Mouse (Mus musculus) cerebellum, postnatal 10 days (tissue): ENCODE data around the gene Bst1.
A peak's percentile ranks its signal among the peaks of the same experiment; 100 is the strongest.

Source experiments
- DNase-seq, 2 experiments: peaks; one replicate each; pipeline ENCODE4 v3.0.0; 2021; ENCODE audit warnings: mixed read lengths in 2 of 2

Bst1 gene

DNA sequence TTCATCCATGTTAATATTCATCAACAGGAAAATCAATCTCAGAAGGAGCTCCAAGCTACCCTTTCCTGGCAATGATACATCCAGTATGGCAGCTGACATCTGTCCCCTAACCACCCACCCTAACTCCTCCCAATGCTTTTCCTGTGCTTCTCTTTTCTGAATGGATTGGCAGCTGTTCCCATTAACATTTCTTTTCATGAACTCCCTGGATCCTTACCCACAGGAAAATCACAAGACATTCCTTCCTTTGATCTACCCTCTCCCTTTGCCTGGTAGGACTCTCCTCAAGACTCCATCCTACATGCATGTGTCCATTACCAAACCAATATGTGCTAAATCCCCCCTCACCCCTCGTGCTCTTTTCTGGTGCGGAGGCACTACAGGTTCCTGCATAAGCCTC is 4.1 kb upstream of the Bst1 start:
- no peak for DNase-seq

- no peak for DNase-seq
Observed at GRCm38 (mm10) chr5:43815769-43816168, 2.9 kb upstream of the Bst1 start.

DNA sequence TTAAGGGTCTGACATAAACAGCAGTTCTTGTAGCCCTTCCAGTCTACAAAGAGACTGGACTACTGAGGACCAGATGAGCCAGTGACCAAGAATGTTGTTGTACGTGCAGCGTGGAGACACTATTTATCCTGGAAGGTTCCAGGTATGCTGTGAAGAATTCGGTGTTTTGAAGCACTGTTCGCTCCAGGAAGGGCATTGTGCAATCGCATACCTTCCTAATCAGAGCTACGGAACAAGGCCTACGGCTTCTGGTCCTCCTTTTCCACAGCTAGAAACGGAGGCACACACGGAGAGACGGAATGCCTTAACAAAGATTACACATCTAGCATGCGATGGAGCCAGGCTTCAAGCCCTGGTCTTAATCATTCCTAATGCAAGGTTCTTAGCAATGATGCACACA is 2.1 kb downstream of the Bst1 start:
- DNase-seq, result no peak

- DNase-seq, result no peak
Observed at GRCm38 (mm10) chr5:43821538-43821937, 2.9 kb downstream of the Bst1 start, which contains the start of gene Fbxl5. Gene Fbxl5 (minus strand): TSS chr5:43821638.

DNA sequence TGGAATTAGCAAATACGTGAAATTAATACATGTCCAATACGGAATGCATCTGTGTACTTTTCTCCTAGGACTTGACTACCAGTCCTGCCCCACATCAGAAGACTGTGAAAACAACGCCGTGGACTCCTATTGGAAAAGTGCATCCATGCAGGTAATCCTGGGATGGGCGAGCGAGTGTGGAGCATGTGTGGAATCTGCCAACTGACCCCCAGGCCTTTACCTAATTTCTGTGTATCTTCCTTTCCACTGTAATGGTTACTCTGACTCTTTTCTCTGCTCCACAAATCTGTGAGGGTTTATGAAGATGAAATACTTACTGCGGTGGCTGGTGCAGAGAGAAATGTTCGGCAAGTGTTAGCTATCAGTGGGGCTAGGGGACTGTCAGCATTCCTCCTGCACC is 3.5 kb downstream of the Bst1 start:
- no peak for DNase-seq

GRCm38 (mm10) chr5:43822824-43823223 is 4.1 kb downstream of the Bst1 start:
- DNase-seq, result no peak

GRCm38 (mm10) chr5:43824580-43824979 is 5.9 kb downstream of the Bst1 start:
- no peak for DNase-seq

GRCm38 (mm10) chr5:43826883-43827282 is 8.2 kb downstream of the Bst1 start:
- no peak for DNase-seq

DNA sequence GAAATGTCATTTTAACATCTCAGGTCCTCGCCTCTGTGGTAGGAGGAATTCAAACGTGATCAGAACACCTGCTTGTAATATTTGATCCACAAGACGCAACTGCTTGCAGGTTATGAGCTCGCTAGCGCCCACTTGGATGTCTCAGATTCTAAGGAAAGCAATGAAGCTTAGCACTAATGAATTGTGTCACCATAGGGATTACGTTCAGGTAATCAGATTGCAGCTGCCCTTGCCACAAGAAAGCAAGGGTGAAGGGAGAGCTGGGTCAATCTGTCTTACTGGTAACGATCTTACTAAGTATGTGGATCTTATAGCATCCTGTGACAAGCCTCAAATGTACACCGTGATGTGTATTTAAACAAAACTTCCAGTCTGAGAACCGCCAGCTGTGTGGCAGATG is 8.7 kb downstream of the Bst1 start:
- DNase-seq, result no peak

GRCm38 (mm10) chr5:43836590-43836989 is 17.9 kb downstream of the Bst1 start:
- DNase-seq, result peak; percentile 67 to 78

DNA sequence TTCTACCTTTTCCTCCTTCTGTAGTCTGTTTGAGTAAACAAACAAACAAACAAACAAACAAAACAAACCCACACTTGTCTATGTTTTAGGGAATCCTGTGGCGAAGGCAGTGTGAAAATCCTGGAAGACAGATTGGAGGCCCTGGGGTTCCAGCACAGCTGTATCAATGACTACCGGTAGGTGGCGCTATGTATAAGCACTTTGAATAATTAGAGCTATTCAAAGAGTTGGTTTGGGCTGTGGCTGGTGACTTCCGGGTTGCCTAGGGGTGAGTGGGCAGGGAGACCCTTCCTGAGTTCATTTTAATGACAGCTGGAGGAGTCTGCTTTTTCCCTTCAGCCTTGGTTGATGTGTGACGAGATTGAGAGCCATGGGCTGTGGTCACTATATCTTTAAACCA is 18.7 kb downstream of the Bst1 start:
- DNase-seq, result peak; percentile 70 to 80

DNA sequence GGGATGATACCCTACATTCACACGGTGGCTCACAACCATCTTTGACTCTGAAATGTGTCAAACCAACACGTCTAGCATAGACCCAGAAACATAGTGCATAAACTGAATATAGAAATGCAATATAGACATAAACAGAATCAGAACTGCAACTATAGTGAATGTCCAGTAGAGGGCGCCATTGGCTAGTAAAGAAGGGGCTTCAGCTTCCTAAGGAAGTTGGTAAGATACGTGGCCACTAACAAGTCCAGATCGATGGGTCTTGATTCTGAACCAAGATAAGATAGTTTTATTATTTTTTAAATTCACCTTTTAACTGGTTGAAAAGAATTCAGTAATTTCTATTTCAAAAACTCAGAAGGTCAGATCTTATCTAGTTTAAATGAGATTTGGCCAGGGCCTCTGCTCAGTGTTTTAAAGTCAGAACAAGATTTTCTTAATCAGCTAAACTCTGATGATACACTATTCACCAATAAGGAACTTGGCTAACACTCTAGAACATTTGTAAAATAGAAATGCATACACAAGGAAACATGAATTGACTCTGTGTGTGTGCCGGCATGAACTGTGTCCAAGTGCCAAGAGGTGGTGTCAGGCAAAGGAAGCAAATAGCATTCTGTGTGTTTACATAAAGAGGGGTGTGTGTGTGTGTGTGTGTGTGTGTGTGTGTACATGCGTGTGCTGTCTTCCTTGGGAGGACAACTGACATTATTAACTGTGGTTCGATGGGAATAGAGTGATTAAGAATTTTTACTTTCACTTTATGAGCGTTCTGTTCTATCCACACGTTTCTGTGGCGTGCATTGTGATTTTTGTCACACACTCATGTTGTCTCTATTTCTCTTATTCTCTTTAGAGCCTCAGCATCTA is 22.7 kb downstream of the Bst1 start:
- DNase-seq, result peak; percentile 71 to 83

GRCm38 (mm10) chr5:43842011-43842285 is 23.3 kb downstream of the Bst1 start:
- DNase-seq, result peak in 1 of 2 experiments; percentile 7

GRCm38 (mm10) chr5:43842576-43843155 is 24.0 kb downstream of the Bst1 start:
- DNase-seq, result peak; percentile 9 to 15

DNA sequence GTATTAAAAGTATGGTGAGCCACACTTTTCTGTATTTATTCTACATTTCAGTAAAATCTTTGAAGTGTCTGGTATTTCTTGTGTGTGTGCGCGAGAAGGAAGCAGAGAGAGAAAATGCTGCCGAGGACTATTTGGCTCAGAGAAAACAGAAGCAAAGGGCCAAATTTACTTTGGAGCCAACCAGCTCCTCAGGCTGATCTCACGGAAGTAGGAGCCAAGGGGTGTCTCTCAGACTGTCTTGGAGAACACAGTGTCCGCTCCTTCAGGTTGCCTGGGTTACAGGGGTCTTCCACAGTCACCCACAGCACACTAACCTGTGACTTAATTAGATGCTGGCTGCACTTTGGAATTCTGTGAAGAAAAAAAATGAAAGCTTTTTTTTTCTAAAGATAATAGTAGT is 26.4 kb downstream of the Bst1 start:
- peak; percentile 9 to 11 for DNase-seq

GRCm38 (mm10) chr5:43845646-43846045 is 27.0 kb downstream of the Bst1 start:
- DNase-seq, result no peak

DNA sequence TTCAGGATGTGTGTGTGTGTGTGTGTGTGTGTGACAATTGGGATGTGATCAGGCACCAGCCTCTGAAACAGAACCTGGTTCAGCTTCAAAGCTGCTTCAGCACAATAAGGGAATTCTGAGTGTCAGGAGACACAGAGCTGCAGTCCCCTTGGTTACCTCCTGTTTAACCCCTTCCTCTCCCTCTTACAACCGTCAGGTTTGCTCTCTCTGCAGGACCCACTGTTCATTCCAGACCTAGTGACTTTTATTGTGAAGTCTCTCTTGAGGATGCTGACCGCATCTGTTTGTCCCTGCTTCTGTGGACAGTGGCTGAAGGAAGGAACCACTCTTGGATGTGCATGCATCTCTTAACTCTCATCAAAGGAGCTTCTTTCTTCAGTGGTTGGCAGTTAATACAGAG is 27.5 kb downstream of the Bst1 start:
- peak in 1 of 2 experiments; percentile 3 for DNase-seq

GRCm38 (mm10) chr5:43847555-43847954 is 28.9 kb downstream of the Bst1 start:
- DNase-seq, result no peak

DNA sequence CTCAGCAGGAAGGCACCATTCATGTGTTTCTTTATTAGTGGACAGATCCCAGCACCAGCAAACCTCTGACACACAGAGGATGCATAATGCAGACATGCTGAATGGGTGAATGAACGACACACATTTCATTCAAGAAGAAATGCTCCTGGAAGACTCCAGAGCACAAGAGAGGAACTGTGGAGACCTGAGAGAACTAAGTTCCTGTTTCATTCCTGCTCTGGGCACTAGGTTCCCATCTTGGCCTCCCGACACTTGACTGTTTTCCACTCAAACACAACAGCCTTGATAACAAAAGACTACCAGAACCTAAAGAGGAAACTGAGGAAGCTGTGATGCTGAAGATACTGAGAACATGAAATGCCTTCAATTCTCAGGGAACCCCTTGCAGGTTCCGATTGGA is 29.6 kb downstream of the Bst1 start:
- no peak for DNase-seq

DNA sequence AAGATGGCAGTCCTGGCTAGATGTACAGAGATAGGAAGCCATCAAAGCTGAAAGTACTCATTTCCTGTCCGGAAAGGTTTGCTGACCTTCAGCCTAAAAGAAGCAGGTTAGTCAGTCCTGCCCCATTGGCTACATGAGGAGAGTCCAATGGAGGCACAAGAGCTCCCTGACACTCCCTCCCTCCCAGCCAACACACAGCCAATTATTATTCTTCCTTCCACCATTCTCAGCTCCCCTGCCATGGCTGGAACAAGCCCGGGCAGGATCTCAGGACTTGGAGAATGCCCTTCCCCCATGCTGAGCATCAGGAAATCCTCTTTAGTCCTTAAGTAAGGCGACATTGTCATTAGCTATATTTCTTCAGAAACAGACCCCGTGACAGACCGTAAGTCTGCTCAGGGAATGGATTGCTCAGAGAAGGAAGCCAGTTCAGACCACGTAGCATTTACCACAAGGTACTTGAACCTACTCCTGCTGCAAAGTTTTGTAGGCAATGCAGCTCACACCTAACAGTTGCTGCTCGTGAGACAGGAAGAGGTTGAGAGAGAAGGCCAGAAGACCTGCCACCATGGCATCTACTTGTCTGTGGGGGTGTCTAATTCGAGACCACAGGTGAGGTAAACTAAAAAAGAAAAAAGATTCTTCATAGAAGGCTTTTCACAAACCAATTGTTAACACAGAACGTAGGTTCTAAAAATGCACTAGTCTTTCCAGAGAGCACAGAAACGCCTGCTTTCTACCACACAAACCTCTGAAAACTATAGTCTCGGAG is 34.6 kb downstream of the Bst1 start:
- DNase-seq, result no peak

GRCm38 (mm10) chr5:43853868-43854488 is 35.3 kb downstream of the Bst1 start:
- DNase-seq, result no peak

DNA sequence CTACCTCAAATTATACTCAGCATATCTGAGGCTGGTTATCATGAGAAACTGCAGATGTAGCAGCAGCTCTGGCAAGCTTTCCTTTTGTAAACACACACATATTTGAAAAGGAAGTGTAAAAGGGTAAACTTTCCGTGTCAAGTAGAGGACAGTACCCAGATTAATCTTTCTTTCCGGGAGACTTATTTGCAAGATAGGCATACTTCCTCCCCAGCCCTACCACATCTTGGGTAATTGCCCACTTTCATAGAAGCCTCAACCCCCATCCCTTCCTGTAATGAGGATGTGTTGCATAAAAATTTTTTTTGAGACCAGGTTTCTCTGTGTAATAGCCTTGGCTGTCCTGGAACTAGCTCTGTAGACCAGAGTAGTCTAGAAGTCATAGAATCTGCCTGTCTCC is 37.1 kb downstream of the Bst1 start:
- no peak for DNase-seq

GRCm38 (mm10) chr5:43859663-43860062 is 41.0 kb downstream of the Bst1 start:
- DNase-seq, result no peak
